Mouse (Mus musculus): ENCODE results near the gene Col7a1.

Gene Col7a1

DNA sequence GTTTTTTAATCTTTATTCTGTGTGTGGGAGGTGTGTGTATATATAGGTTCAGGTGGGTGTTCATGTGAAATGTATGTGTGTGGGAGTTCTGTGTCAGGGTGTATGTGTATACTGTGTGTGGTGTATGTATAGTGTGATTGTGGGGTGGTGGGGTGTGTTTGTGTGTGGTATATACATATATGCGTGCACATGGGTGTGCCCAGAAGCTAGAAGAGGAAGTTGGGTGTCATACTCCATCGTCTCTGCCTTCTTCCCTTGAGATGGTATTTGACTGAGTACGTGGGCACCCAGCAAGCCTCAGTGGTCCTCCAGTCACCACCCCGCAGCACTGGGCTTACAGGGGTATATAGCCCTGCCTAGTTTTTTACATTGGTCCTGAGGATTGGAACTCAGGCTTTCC, 68.0 kb downstream of the Col7a1 start:
- DNase-seq (ENCODE audit: low read depth, low spot score), result no peak

DNA sequence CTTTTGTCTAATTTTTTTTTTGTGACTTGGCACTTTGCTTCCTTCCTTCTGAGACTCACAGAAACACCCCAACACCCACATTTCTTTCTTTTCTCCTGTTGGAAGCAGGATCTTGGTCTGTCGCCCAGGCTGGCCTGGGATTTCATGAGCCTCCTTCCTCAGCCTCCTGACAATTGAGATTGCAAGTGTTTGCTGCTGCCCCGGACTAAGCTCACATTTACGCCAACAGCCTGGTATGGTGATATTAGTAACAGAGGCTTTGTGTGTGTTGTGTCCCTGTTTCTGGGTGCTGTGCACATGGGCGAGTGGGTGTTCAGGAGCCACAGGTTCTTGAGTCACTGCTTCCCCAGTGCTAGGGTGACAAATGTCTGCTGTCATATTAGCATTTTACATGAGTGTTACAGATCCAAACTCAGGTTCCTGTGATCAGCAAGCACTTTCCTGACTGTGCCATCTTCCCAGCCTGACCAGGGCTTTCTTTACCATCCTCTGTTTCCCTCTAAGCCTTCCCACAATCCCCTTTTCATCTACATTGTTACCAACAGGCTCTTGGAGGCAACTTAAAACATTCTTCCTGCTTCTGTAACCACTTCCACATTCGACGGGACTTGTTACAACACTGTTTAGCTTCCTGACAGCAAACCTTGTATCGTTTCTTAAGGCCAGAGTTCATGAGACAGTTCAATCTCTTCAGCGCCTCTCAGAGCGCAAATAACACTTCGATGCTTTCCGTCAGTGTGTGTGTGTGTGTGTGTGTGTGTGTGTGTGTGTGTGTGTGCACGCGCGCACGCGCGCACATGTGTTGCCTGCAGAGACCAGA, 69.7 kb downstream of the Col7a1 start:
- DNase-seq (ENCODE audit: low read depth, low spot score), result no peak

DNA sequence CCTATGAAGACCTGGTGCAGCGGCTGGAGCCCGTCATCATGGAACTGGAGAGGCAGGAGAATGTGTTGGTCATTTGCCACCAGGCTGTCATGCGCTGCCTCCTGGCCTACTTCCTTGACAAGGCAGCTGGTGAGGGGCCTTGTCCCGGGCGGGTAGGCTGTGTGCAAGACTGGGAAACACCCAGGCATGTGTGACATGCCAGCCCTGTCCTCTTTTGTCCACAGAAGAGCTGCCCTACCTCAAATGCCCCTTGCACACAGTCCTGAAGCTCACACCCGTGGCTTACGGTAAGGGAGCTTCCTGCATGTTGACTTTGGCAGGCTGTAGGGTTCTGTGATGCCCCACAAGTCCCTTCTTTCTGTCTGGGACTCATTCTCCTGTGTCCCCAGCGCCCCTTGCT, 74.1 kb downstream of the Col7a1 start:
- no peak for DNase-seq (ENCODE audit: low read depth, low spot score)

DNA sequence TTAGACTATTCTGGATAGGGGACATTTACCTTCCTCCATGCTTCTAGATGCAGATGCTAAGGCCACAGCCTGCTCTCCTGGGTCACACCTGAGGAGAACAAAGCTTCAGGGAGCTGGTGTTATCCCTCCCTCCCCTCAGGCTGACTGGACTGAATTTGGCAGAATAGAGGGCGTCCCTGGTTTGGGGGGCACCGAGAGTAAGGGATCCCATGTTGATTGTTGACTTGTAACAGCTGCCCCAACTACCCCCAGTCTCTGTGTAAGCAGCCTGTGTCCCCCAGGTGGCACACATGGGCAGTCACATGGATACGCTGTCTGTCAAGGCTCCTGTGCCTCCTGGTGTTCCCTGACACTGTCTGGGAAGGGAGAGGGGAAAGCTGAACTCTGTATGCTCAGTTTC, 75.0 kb downstream of the Col7a1 start:
- DNase-seq (ENCODE audit: low read depth, low spot score), result no peak

DNA sequence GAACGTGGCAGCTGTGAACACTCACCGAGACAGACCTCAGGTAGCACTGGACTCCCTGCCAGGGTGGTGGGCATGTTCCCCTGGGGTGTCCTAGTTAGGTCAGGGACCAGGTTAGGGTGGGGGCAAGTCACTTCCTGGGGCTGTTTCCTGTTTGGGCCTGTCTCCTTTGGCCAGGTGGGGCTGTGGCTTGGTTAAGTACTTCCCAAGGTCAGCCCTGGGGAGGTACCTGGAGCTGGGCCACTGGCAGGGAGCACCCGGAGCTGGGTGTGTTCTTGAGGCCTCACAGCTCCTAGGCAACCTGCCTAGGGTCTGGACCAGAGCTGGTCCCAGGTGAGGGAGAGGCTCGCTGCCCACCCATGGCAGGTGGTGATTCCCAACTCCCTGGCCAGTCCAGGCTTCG, 75.5 kb downstream of the Col7a1 start:
- DNase-seq (ENCODE audit: low read depth, low spot score), result no peak

DNA sequence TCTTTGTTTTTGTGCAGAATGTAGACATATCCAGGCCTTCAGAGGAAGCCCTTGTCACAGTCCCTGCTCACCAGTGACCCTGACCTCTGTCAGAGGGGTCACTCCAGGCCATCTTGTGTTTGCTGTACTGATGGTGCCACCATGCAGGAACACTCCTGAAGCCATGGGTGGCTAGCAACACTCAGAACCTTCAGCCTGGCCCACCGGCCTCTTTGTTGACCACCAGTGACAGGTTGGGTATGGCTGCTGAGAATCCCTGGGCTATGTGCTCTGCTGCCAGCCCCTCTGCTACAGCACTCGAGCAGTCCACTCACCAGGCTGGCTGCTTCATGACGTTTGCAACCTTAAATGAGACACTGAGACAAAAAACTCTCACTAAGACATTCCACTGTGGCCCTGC, 76.9 kb downstream of the Col7a1 start:
- no peak for DNase-seq (ENCODE audit: low read depth, low spot score)

DNA sequence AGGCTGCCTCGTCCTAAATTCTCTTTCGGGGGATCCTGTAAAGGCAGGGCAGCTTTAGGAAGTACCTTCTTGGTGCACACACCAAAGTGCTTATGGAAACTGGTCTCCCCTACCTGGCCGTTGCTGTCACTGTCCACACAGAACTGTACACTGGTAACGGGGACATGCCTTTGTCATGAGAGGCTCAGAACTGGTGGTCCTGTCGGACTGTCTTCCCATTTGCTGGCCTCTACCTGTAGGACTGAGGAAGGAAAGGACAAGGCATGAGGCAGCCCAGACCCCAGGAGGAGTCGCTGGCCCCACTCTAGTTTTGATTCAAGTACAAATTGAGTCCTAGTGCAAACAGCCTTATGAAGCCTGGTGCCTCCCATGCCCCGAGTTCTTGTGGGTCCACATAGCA, 77.6 kb downstream of the Col7a1 start:
- no peak for DNase-seq (ENCODE audit: low read depth, low spot score)

DNA sequence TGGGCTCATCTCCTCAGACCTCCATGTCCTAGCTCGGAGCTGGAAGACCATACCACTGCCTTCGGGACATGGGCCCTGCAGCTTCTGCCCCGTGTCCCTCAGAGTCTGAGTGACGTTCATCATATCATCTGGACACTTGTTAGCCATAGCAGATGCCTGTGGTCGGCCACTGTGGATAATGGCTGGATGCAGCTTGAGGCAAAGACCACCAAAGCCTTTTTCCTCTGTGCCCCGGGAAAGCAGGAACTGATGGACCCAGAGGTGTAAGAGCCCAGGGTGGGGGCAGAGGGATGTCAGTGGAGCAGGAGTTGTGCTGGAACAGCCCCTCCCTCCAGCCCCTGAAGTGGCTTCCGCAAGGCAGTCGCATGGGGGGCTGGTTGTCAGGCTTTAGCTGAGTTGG, 78.3 kb downstream of the Col7a1 start:
- no peak for DNase-seq (ENCODE audit: low read depth, low spot score)

DNA sequence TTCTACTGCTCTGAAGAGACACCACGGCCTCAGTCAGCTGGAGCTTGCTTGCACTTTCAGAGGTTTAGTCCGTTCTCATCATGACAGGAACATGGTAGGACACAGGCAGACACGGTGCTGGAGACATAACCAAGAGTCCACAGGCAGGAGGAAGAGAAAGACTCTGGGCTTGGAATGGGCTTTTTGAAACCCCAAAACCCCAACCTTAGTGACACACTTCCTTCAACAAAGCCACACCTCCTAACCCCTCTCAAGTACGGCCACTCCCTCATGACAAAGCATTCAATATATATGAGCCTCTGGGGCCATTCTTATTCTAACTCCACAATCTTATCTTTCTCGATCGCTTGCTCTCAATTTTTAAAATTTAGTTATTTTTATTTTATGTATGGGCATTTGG, 79.0 kb downstream of the Col7a1 start:
- DNase-seq (ENCODE audit: low read depth, low spot score), result no peak

Data from retina, postnatal 7 days (tissue).